Mouse (Mus musculus) C2C12 (cell line): ENCODE results near the gene Tfap2d.

Source experiments
- CEBPB ChIP-seq: IDR thresholded peaks from one replicate; pipeline ENCODE4 v1.6.1; 2011; ENCODE audit warnings: low read depth, mild to moderate bottlenecking, control low read depth, moderate library complexity
- CTCF ChIP-seq: IDR thresholded peaks from one replicate; pipeline ENCODE4 v1.5.1; 2011; ENCODE audit not compliant: control insufficient read depth, insufficient read depth, insufficient read length
- MAX ChIP-seq: IDR thresholded peaks from one replicate; pipeline ENCODE4 v1.6.1; 2011; ENCODE audit warnings: mild to moderate bottlenecking, control low read depth

GRCm38 (mm10) chr1:19109711-19110110 is 6.9 kb downstream of the Tfap2d start:
- TF ChIP-seq CTCF (no peak), MAX (no peak), CEBPB (no peak)
